Mouse (Mus musculus) forebrain, embryonic 11.5 days (tissue): ENCODE results near the gene Tsc22d1. TPM values are rescaled to one million over a fixed set of nuclear protein-coding genes. Genes with fewer than 3 reads are reported as not detected.
A peak's percentile ranks its signal among the peaks of the same experiment; 100 is the strongest.

ENCODE experiments used
- ATAC-seq: fragments of 200-750 bp; cut with Nextera tagmentation; replicated peaks from 2 replicates; pipeline ENCODE4 v1.8.0; 2017; ENCODE audit warnings: moderate TSS enrichment; ENCODE audit not compliant: low FRiP score
- DNase-seq: peaks from one replicate; pipeline ENCODE4 v3.0.0-alpha.2; 2017; ENCODE audit warnings: low spot score
- H3K27ac ChIP-seq: fragments of 300-500 bp; sonication (generic); 2 replicates; pipeline ENCODE4 v1.5.1; 2014; ENCODE audit warnings: low read depth, low read length
- H3K27me3 ChIP-seq: fragments of 300-500 bp; sonication (generic); 2 replicates; pipeline ENCODE4 v1.6.1; 2014; ENCODE audit warnings: mild to moderate bottlenecking, low read length, mixed read lengths; ENCODE audit not compliant: control insufficient read depth, insufficient read depth
- H3K36me3 ChIP-seq: fragments of 300-500 bp; sonication (generic); 2 replicates; pipeline ENCODE4 v1.6.1; 2014; ENCODE audit warnings: mild to moderate bottlenecking, low read length, moderate library complexity, mixed read lengths; ENCODE audit not compliant: control insufficient read depth, insufficient read depth
- H3K4me1 ChIP-seq: fragments of 300-500 bp; sonication (generic); replicated peaks from 2 replicates; pipeline ENCODE4 v1.6.1; 2014; ENCODE audit warnings: low read length, mixed read lengths; ENCODE audit not compliant: control insufficient read depth, insufficient read depth
- H3K4me2 ChIP-seq: fragments of 300-500 bp; sonication (generic); 2 replicates; pipeline ENCODE4 v1.6.1; 2014; ENCODE audit warnings: low read depth, mild to moderate bottlenecking, low read length, moderate library complexity, mixed read lengths; ENCODE audit not compliant: severe bottlenecking
- H3K4me3 ChIP-seq: fragments of 300-500 bp; sonication (generic); 2 replicates; pipeline ENCODE4 v1.5.1; 2014; ENCODE audit warnings: low read depth, low read length
- H3K9ac ChIP-seq: fragments of 300-500 bp; sonication (generic); 2 replicates; pipeline ENCODE4 v1.6.1; 2014; ENCODE audit warnings: low read length
- H3K9me3 ChIP-seq: fragments of 300-500 bp; sonication (generic); 2 replicates; pipeline ENCODE4 v1.6.1; 2016; ENCODE audit warnings: low read length, mixed read lengths; ENCODE audit not compliant: control insufficient read depth
- WGBS: fragments of 180-500 bp; shearing (Covaris S2); extraction: QIAGEN DNeasy Blood & Tissue Kit; methylation state at CpG from one replicate; pipeline ENCODE4 v1.1.7; 2014; 5-methylcytosine and 5-hydroxymethylcytosine counted together
- polyA plus RNA-seq: library from polyadenylated mRNA; unstranded; fragments of >200 nt; fragmentation: Nextera tagmentation; extraction: Ambion mirVana; gene quantifications from 2 replicates; pipeline ENCODE4 v1.2.1, GENCODE M21; 2014

The Tsc22d1 gene
- polyA plus RNA-seq, 1 experiment from 2014 or later: 484 TPM

GRCm38 (mm10) chr14:76507804-76508500 lies 93.2 kb downstream of the Tsc22d1 start:
- no peak for ATAC-seq
- 87% methylated on average over 9 of the region's 9 CpGs for WGBS
- Histone ChIP-seq H3K4me2 (no peak overlapping the region), H3K9ac (no peak overlapping the region), H3K4me1 (peaks cover 3% of the 10 kb centered on the region), H3K9me3 (no peaks in the 10 kb centered on the region), H3K4me3 (no peak overlapping the region), H3K36me3 (peaks cover 6% of the 10 kb centered on the region; the same call in 1 of the 2 replicates), H3K27me3 (no peaks in the 10 kb centered on the region), H3K27ac (no peak overlapping the region)
- DNase-seq: no peak

GRCm38 (mm10) chr14:76508701-76509100 lies 93.9 kb downstream of the Tsc22d1 start:
- ATAC-seq (no peak), DNase-seq (no peak)
- Histone ChIP-seq H3K9ac (no peak overlapping the region), H3K27me3 (no peaks in the 10 kb centered on the region), H3K36me3 (peaks cover 6% of the 10 kb centered on the region; the same call in 1 of the 2 replicates), H3K4me1 (peaks cover 4% of the 10 kb centered on the region; the same call in 1 of the 2 replicates), H3K4me3 (no peak overlapping the region), H3K4me2 (no peak overlapping the region), H3K9me3 (no peaks in the 10 kb centered on the region), H3K27ac (no peak overlapping the region)
- WGBS: 86% methylated on average over 10 of the region's 10 CpGs

GRCm38 (mm10) chr14:76511971-76512370 lies 97.2 kb downstream of the Tsc22d1 start:
- Histone ChIP-seq H3K4me1 (peaks cover 5% of the 10 kb centered on the region; the same call in 1 of the 2 replicates), H3K9me3 (no peaks in the 10 kb centered on the region), H3K27ac (no peak overlapping the region), H3K9ac (no peak overlapping the region), H3K4me2 (no peak overlapping the region), H3K27me3 (no peaks in the 10 kb centered on the region), H3K4me3 (no peak overlapping the region), H3K36me3 (peaks cover 4% of the 10 kb centered on the region; the same call in 1 of the 2 replicates)
- no peak for DNase-seq
- 90% methylated on average over 7 of the region's 7 CpGs for WGBS
- no peak for ATAC-seq

GRCm38 (mm10) chr14:76513395-76514049 lies 98.8 kb downstream of the Tsc22d1 start:
- DNase-seq: peak; percentile 60
- Histone ChIP-seq H3K4me1 (peaks cover 5% of the 10 kb centered on the region; the same call in 1 of the 2 replicates), H3K9ac (peak overlapping the region; percentile 1; the same call in 1 of the 2 replicates), H3K9me3 (no peaks in the 10 kb centered on the region), H3K4me2 (no peak overlapping the region), H3K27ac (no peak overlapping the region), H3K36me3 (no peaks in the 10 kb centered on the region), H3K27me3 (no peaks in the 10 kb centered on the region), H3K4me3 (no peak overlapping the region)
- peak; percentile 64 for ATAC-seq
- WGBS: 13% methylated on average over 11 of the region's 11 CpGs

GRCm38 (mm10) chr14:76514050-76514585 lies 99.4 kb downstream of the Tsc22d1 start:
- Histone ChIP-seq H3K9ac (no peak overlapping the region), H3K27me3 (no peaks in the 10 kb centered on the region), H3K36me3 (no peaks in the 10 kb centered on the region), H3K4me3 (no peak overlapping the region), H3K4me2 (no peak overlapping the region), H3K9me3 (no peaks in the 10 kb centered on the region), H3K27ac (no peak overlapping the region), H3K4me1 (peaks cover 5% of the 10 kb centered on the region; the same call in 1 of the 2 replicates)
- ATAC-seq (no peak), DNase-seq (no peak)
- WGBS: 30% methylated on average over 6 of the region's 6 CpGs

- 71% methylated on average over 7 of the region's 7 CpGs for WGBS
- ATAC-seq: no peak
- no peak overlapping the region for H3K9ac ChIP-seq
- H3K27me3 ChIP-seq: no peaks in the 10 kb centered on the region
- no peaks in the 10 kb centered on the region for H3K36me3 ChIP-seq
- no peak overlapping the region for H3K4me3 ChIP-seq
- DNase-seq: no peak
- H3K27ac ChIP-seq: no peak overlapping the region
- no peaks in the 10 kb centered on the region for H3K9me3 ChIP-seq
- no peak overlapping the region for H3K4me2 ChIP-seq
- peaks cover 5% of the 10 kb centered on the region; the same call in 1 of the 2 replicates for H3K4me1 ChIP-seq
Measured at GRCm38 (mm10) chr14:76515620-76516019, 100.9 kb downstream of the Tsc22d1 start.

GRCm38 (mm10) chr14:76518217-76518616 lies 103.5 kb downstream of the Tsc22d1 start:
- Histone ChIP-seq H3K4me3 (no peak overlapping the region), H3K9ac (no peak overlapping the region), H3K27me3 (no peaks in the 10 kb centered on the region), H3K4me2 (no peak overlapping the region), H3K4me1 (peaks cover 5% of the 10 kb centered on the region; the same call in 1 of the 2 replicates), H3K27ac (no peak overlapping the region), H3K9me3 (no peaks in the 10 kb centered on the region), H3K36me3 (no peaks in the 10 kb centered on the region)
- ATAC-seq (no peak), DNase-seq (no peak)
- 85% methylated on average over 5 of the region's 5 CpGs for WGBS

- Histone ChIP-seq H3K9ac (no peak overlapping the region), H3K4me3 (no peak overlapping the region), H3K27ac (no peak overlapping the region), H3K4me2 (no peak overlapping the region), H3K4me1 (peaks cover 1% of the 10 kb centered on the region; the same call in 1 of the 2 replicates), H3K9me3 (no peaks in the 10 kb centered on the region), H3K36me3 (no peaks in the 10 kb centered on the region), H3K27me3 (no peaks in the 10 kb centered on the region)
- ATAC-seq (no peak), DNase-seq (no peak)
- WGBS: 68% methylated on average over 4 of the region's 4 CpGs
Measured at GRCm38 (mm10) chr14:76520606-76521005, 105.8 kb downstream of the Tsc22d1 start.
